Mouse (Mus musculus): Measurements from ENCODE around the gene Epor. TPM values are rescaled to one million over a fixed set of nuclear protein-coding genes. Genes with fewer than 3 reads are reported as not detected.

The Epor gene
- polyA plus RNA-seq, 1 experiment from 2014 or later, result 2.5 TPM

GRCm38 (mm10) chr9:21968883-21969282 is 5.6 kb upstream of the Epor start:
- DNase-seq (ENCODE audit: low spot score), result no peak

- peak; percentile 74 for DNase-seq (ENCODE audit: low spot score)
Measured at GRCm38 (mm10) chr9:21962416-21963059, 768 bp downstream of the Epor start.

GRCm38 (mm10) chr9:21962010-21962409 is 1.3 kb downstream of the Epor start:
- no peak for DNase-seq (ENCODE audit: low spot score)

- no peak for DNase-seq (ENCODE audit: low spot score)
Measured at GRCm38 (mm10) chr9:21961366-21961980, 1.8 kb downstream of the Epor start.

GRCm38 (mm10) chr9:21960558-21961208 is 2.6 kb downstream of the Epor start:
- DNase-seq (ENCODE audit: low spot score), result no peak

GRCm38 (mm10) chr9:21960135-21960534 is 3.2 kb downstream of the Epor start:
- no peak for DNase-seq (ENCODE audit: low spot score)

- no peak for DNase-seq (ENCODE audit: low spot score)
Measured at GRCm38 (mm10) chr9:21959244-21959643, 4.1 kb downstream of the Epor start.

- DNase-seq (ENCODE audit: low spot score), result no peak
Measured at GRCm38 (mm10) chr9:21958372-21958771, 4.9 kb downstream of the Epor start.

- DNase-seq (ENCODE audit: low spot score), result peak; percentile 99
Measured at GRCm38 (mm10) chr9:21955570-21956281, 7.6 kb downstream of the Epor start, which contains the start of gene Swsap1. Gene Swsap1, plus strand, starts transcription at chr9:21955755.

- DNase-seq (ENCODE audit: low spot score), result no peak
Measured at GRCm38 (mm10) chr9:21955225-21955569, 8.1 kb downstream of the Epor start.

- no peak for DNase-seq (ENCODE audit: low spot score)
Measured at GRCm38 (mm10) chr9:21954635-21955034, 8.7 kb downstream of the Epor start.

- no peak for DNase-seq (ENCODE audit: low spot score)
Measured at GRCm38 (mm10) chr9:21953600-21953999, 9.7 kb downstream of the Epor start.

- DNase-seq (ENCODE audit: low spot score), result no peak
Measured at GRCm38 (mm10) chr9:21951977-21952376, 11.3 kb downstream of the Epor start.

GRCm38 (mm10) chr9:21950322-21950721 is 13.0 kb downstream of the Epor start:
- DNase-seq (ENCODE audit: low spot score), result peak; percentile 77

- no peak for DNase-seq (ENCODE audit: low spot score)
Measured at GRCm38 (mm10) chr9:21948790-21949189, 14.5 kb downstream of the Epor start.

- DNase-seq (ENCODE audit: low spot score), result no peak
Measured at GRCm38 (mm10) chr9:21948146-21948545, 15.2 kb downstream of the Epor start.

- DNase-seq (ENCODE audit: low spot score), result no peak
Measured at GRCm38 (mm10) chr9:21947540-21948130, 15.7 kb downstream of the Epor start.

- no peak for DNase-seq (ENCODE audit: low spot score)
Measured at GRCm38 (mm10) chr9:21944267-21944666, 19.0 kb downstream of the Epor start.

GRCm38 (mm10) chr9:21943638-21944037 is 19.7 kb downstream of the Epor start:
- DNase-seq (ENCODE audit: low spot score), result no peak

- DNase-seq (ENCODE audit: low spot score), result no peak
Measured at GRCm38 (mm10) chr9:21943046-21943445, 20.3 kb downstream of the Epor start.

- DNase-seq (ENCODE audit: low spot score), result no peak
Measured at GRCm38 (mm10) chr9:21938234-21938855, 25.0 kb downstream of the Epor start.

Measured in thymus, postnatal 0 days (tissue).